Mouse (Mus musculus) testis, postnatal 14 days (tissue): ENCODE data around the gene Homer1.

Experiments
- DNase-seq: peaks from one replicate; pipeline ENCODE4 v3.0.0; 2021; ENCODE audit warnings: low spot score

Homer1 gene

DNA sequence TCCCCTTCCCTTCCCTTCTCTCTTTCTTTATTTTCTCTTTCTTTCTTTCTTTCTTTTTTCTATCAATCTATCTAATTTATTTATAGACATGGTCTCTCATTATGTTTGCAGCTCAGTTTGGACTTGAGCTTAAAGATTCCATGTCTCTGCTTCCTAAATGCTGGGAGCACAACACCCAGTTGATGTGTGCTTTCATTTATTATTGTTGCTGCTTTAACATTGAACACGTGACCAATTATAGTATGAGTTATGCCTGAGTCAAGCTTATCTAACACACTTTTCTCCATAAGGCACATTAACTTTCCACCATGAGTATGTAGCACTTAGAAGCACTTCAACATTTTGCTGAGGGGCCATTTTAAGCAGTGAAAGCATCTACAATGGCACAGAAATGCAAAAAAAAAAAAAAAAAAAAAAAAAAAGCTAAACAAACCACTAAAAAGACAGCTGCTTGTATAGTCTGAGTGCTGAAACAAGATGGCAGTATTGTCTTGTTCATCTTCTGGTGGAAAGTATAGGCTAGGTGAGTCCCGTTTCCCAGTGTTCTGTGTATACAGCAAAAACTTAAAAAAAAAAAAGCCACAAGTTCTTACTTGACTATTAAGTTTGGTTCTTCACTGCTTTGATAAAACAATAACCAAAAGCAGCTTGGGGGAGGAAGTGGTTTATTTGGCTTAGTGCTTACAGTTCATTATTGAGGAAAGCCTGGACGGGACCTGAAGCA, 41.3 kb downstream of the Homer1 start:
- no peak for DNase-seq

DNA sequence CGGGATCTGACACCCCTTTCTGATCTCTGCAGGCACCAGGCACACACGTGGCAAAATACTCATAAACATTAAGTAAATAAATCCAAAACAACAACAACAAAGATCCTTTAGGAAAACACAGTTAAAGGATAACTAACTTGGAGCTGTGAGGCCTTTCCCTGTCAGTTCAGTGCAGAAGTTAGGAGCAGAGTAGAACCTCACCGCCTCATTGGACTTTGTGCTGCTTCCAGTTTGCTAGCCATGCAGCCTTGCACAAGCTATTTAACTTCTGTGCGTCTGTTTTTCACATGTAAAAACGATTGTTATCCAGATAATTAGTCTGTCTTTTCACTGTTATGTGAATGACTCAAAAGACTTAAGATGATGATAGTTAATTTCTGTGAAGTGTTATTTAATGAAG, 43.2 kb downstream of the Homer1 start:
- no peak for DNase-seq

DNA sequence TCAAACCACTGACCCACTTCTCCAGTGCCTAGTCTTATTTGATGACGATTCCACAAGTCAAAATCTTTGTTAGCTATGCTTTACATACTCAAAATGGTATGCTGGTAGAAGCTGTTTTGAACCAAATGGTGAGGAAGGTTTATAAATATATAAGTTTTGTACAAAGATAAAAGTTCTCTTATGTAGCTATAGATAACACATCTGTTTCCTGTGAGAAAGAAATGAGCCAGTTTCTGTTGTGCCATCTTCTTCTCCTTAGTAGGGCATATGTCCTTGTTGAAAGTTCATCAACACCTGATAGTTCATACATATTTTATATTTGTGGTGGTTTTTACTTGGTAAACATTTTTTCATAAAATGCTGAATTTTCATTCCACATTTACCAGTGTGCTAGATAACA, 45.0 kb downstream of the Homer1 start:
- DNase-seq: no peak

DNA sequence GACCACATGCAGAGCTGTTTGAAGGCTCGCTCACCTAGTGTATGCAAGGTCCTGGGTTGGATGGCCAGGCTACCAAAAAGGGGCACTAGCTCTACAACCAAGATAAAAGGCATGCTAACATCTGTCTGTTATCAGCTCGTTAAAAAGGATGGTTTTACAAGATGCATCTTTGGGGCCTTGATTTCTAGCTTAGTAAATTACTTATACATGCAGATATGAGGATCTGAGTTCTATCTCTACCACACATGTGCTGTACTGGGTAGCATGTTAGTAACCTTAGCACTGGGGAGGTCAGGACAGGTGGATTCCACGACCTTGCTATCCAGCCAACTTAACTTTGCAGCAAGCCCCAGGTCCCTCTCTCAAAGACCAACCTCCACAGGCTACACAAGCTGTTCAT, 46.4 kb downstream of the Homer1 start:
- no peak for DNase-seq

DNA sequence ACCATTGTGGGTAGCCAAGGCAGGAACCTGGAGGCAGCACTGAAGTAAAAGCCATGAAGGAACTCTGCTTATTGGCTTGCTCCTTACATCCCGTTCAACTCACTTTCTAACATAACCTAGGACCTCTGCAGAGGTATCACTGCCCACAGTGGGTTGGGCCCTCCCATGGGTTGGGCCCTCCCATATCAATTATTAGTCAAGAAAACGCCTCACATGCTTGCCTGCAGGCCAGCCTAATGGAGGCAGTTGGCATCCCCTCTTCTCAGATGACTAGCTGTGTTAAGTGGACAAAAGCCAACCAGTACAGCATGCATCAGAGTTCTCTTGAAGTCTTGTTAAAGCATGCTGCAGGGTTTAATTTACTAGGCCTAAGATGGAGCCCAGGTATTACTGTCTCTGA, 52.6 kb downstream of the Homer1 start:
- no peak for DNase-seq

DNA sequence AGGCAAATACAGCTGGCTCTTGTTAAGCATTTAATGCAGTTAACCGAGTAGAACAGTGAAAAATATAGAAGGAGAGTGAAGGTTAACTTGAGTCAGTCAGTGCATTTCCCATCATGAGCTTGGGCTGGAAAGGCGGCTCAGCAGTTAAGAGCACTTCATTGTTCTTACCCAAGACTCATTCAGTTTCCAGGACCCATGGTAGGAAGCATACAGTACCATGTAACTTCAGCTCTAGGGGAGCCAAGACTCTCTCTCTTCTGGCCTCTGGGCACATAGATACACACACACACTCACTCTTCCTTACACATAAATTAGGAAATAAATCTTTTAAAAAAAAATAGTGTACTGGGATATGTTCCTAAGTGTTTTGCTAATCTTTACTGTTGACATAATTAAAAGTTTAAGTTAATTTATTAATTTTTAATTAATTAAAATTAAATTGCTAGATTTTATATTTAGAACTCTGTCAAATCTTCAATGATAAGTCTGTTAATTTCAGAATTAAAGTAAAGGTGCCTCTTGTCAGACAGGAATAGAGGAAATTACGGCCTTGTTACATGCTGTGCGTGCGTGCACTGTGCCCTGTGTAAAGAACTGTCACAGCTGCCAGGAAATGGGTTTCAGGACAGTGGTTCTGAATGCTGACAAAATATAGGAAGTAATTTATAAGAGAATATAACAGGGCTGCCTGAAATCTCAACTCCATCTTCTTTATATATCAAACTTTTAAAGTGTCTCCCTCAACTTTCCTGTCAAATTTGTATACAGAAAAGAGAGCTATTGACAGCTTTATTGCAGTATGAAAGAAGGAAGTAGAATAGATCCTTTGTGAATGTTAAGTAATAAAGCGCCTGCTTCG, 55.2 kb downstream of the Homer1 start:
- DNase-seq: no peak

DNA sequence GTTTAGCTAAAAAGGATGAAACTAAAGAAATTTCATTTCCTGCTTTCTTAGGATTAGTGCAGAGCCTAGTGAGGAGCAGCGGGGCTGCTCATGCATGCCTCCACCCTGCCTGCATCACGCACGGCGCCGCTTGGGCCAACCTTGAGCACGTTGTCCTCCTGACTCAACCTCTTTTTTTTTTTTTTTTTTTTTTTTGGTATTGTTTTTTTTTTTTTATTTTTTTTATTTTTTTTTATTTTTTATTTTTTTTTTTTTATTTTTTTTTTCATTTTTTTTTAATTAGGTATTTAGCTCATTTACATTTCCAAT, 55.8 kb downstream of the Homer1 start:
- no peak for DNase-seq

DNA sequence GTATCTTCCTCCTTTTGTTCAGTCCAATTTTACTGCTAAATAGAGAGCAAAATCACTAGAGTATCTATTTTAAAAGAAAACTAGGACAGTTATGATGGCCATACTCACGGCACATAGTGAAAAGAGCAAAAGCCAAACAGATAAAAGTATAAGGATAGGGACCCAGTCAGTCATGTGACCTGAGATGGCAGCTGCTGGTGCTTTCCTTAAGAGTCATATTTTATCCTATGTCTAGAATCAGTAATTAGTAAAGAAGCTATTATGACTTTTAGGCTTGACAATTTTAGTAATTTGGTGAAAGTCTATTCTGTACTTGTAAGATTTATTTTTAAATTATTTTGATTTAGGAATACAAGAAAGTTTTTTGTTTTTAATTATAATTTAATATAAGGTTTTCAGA, 59.1 kb downstream of the Homer1 start:
- no peak for DNase-seq

DNA sequence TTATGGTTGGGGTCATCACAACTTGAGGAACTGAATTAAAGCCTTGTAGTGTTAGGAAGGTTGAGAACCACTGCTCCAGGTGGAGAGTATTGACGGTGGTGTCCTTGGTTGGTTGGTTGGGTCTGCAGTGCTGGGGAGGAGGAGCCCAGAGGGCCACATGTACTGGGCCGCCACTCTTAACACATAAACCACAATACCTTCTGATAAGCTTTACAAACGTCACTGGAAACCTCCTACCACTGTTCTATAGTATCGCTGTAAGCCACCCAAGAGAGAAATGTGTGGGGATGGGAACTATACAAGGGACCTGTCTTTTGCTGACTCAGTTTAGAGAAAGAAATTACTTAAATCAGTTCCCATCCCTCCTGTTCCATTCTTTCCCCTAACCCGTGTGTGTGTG, 68.1 kb downstream of the Homer1 start:
- DNase-seq: no peak

DNA sequence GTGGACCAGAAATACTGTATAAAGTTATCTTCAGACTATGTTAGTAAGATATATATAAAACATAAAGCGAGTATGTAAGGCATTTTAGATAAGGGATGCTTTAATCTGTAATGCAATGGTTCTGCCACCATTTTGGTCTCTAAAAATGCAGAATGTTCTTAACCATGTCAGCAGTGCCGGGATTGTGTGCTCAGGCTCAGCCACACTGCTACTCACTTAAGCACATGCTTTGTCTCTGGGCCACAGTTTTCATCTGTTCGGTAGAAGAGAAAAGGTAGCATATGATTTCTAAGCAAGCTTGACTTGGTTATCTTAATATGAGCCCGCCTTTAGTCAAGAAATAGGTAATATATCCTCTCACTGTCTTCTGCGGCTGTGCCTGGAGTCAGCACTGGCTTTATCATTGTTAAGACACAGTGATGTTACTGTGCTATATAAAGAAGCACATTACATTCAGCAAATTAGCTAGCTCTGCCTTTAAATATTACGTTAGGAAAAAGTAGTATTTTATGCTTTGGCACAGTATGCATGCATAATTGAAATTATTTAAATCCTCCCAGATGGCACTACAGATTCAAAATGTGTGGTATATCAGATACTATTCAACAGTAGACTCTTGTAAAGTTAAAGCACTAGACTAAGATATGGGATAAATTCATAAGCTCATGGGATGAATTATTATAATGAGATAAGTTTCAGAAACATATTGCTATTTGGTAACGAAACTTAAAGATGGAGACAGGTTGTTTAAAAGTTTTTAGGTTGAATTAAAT, 69.6 kb downstream of the Homer1 start:
- no peak for DNase-seq

DNA sequence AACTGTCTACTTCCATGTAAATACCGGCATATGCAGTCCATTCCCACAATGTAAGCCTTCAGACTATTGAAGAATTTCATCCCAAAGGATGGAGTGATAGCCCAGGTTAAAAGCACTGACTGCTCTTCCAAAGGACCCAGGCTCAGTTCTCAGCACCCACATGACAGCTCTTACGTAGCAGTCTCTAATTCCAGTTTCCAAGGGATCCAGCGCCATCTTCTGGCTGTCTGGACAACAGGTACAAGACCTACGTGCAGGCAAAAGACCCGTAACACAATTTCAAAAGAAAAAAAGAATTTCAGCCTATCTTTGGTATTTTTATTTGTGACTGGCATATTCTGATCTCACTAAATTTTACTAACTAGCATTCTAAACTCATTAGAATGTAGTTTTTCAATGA, 75.0 kb downstream of the Homer1 start:
- DNase-seq: no peak

DNA sequence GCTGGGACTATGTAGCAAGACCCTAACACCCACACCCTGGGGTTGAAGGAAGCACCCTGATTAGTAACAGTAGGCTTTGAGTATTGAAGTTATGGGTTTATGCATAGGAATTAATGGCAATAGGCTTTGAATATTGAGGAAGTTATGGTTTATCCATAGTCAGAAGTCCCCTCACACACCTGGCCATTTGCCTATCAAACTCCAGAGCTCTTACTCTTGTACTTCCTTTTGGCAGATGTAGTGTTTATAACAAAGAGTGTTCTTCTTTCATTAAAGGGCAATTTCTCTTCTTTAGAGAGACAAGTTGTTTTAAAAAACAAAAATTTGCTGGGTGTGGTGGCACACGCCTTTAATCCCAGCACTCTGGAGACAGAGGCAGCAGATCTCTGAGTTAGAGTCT, 79.1 kb downstream of the Homer1 start:
- no peak for DNase-seq

DNA sequence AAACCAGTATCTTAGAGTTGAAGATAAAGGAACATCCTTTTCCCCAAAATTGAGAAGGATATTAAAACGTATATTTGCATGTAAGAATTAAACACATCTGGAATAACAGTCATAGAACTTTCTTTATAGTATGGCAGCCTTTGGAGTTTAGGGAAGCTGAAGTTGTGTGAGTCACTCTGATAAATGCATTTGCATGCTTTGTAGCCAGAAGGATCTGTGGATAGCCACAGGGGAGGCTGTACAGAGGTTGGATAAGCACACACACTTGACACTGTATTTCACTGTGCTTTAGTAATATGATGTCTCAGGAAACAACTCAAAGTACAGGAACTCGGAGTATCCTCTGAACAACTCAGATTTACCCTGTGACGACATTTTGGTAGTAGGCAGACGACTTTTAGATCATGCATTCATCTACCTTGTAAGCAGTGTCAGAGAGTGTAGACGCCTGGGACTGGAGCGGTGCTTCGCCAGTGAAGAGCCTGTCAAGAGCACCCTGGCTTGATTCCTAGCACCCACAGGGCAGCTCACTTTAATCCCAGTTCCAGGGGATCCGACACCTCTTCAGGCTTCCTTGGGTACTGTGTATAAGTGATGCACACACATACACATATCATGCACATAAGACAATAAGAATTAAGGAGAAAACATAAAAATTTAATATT, 81.1 kb downstream of the Homer1 start:
- no peak for DNase-seq

DNA sequence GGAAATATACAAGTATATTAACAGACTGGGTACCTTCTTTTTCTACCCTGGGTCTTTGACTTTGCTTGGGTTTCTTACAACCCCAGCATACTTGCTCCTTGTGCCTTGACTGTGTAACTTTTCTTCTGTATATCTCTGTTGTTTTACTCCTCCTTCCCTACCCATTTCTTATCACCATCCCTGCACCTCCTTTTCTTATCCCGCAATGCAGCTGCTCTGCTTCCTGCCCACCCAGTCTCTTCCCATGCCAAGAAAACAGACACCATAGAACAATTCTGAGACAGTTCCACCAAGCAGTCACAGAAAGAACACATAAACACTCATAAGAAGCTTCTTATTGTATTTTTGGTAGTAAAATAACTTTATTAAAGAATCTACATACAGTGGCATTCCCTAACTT, 81.9 kb downstream of the Homer1 start:
- no peak for DNase-seq

DNA sequence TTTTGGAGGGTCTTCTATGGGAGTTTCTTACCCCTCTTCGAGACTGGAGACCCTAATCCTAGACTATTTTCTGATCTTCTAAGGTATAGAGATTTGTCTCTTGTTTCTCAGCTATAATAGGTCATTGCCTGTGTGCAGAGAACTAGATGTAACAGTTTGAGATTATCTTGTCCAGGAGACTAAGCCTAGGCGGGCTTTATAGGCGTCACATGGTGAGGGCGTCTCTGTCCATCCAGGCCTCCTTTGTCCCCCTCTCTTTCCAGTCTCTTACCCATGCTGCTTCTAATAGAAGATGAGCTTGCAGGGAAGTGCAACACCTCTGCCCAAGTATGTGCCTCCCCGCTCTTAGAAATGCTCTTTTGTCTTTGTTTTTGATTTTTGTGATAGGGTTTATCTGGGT, 83.7 kb downstream of the Homer1 start:
- DNase-seq: no peak

DNA sequence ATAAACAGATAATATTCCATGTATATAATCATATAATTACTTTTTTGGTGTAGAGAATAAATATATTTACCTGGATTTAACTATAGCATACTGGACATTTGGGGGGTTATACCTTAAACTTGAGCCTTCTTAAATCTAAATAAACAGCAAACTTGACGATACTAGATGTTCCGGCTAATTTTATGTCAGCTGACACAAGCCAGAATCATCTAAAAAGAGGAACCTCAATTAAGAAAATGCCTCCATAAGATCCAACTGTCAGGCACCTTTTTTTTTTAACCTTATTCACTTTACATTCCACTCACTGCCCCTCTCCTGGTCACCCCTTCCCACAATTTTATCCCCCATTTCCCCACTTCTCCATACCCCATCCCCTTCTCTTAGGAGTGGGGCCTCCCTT, 84.2 kb downstream of the Homer1 start:
- DNase-seq: no peak

DNA sequence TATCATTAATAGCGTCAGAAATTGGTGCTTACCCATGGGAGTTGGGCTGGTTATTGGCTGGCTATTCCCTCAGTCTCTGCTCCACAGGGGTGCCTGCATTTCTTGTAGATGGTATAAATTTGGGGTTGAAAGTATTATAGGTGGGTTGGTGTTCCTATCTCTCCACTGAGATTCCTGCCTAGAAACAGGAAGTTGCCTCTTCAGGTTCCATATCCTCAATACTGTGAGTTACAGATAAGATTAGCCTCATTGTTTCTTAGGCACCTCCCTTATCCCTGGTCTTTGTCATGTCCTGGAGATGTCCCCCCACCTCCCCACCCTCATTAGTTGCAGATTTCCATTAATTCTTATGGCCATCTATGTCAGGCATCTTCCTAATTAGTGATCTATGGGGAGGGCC, 85.0 kb downstream of the Homer1 start:
- no peak for DNase-seq

DNA sequence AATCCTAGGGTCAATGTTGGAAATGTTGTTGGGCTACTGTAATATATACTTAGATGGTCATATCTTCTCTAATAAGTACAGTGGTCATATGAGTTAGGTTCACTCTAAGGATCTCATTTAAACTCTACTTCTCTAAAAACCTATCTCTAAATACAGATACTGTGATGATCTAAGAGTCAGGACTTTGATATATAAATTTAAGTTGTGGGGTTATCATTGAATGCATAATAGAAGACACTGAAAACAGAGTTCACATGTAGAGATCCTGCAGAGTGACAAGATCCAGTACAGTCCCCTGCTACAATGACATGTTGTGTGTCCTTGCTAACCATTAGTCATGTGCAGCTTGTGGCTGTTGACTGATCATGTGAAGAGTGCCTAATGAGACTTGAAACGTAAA, 85.7 kb downstream of the Homer1 start:
- no peak for DNase-seq

DNA sequence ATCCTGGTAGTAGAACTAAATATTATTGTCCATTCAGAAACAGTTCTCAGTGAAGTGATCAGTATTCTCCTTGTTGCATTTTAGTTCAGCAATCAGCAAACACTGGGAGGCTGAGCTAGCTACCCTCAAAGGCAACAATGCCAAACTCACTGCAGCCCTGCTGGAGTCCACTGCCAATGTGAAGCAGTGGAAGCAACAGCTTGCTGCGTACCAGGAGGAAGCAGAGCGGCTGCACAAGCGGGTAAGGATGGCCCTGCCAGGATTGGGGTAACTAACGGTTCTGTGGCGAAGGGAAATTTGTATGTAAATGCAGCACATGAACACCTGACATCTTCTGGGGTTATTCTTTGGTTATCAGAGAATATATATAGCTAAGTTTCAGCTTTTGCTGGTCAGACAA, 88.0 kb downstream of the Homer1 start:
- DNase-seq: no peak

DNA sequence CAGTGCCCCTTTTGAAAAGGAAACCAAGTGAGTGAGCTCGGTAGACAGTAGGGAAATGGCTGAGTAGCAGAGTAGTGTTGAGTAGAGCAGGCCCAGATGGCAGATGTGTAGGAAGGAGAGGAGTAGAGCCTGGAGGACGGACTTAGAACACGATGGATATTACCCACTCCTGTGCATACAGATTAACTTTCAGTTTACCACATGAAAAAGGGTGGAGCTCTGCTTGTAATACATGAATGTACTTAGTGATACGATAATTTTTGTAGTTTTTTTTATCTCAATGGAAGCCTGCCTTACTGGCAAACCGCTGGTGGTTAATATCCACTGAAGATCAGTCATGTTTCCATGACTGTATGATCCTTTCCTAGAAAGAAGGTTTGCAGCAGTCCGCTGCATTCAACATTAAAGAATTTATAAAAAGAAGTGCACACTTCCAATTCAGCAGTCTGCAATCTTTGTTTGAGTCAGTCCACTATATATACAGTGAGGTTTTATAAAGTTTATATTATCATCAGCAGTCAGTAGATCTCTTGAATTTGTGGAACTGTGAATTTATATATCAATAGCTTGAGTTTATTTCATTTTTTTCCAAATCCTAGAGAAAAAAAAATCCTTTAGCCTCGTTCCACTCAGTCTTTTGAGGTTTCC, 89.3 kb downstream of the Homer1 start:
- DNase-seq: no peak

DNA sequence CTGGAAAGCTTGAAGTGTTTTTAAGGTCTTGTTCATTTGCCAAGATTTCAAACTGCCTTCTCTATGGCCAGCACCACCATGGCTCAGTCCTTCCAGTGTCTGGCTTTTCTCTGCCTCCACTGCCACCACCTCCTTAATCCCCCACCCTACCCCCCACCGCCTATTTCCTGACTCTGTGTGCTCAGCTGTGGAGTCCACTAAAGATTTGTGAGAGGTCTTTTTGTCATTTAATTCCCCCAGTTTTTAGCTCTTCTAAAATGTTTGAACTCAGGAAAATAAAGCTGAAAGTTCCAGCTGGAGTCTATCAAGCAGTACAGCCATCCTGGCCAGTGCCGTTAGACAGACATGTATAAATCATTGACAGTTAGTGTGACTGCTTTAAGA, 89.8 kb downstream of the Homer1 start:
- DNase-seq: no peak

DNA sequence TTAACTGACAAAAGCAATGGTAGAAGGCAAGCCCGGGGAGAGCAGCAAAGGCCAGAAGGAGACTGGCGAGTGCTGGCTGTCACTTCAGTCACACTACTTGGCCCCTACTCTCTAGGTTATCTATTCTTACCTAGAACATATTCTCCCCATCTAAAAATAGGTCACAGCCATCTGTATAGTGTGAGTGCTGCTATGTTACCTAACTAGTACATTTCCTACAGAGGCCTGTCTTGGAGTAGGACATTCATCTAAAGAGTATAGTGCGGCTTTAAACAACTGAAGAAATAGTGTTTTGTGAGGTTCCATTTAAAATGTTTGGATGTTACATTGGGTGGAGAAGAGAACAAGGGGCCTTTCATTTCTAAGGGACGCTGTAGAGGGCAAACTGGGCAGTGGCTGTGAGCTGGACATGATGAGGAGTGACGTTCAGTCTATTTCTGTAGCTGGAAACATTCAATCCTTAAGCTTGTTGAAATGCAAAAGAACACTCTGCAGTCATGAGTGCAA, 100.3 kb downstream of the Homer1 start:
- DNase-seq: no peak
